Mouse (Mus musculus): ENCODE measurements around the gene Abcb8. TPM values are rescaled to one million over a fixed set of nuclear protein-coding genes. Genes with fewer than 3 reads are reported as not detected.
A peak's percentile ranks its signal among the peaks of the same experiment; 100 is the strongest.

Gene Abcb8
- total and polyA plus RNA-seq, 3 experiments: 76.9 to 124 TPM; not detected in 1

GRCm38 (mm10) chr5:24413938-24414337, 20.5 kb downstream of the Abcb8 start:
- no peak overlapping the region for H3K4me3 ChIP-seq (ENCODE audit: control insufficient read depth in 1 of 2, insufficient read depth in 1 of 2, low read depth in 2 of 2, low read length in 2 of 2)
- H3K9ac ChIP-seq (ENCODE audit: control insufficient read depth, low read depth, low read length, poor library complexity, severe bottlenecking): no peak overlapping the region
- H3K9me3 ChIP-seq (replicated peaks; ENCODE audit: insufficient read depth, low read length): no peaks in the 10 kb centered on the region
- H3K27me3 ChIP-seq (ENCODE audit: control insufficient read depth in 1 of 2, insufficient read depth in 2 of 2, low read length in 2 of 2): no peaks in the 10 kb centered on the region
- H3K79me2 ChIP-seq (ENCODE audit: control insufficient read depth, insufficient read depth, low read length, poor library complexity): no peaks in the 10 kb centered on the region
- peaks cover 0 to 3% of the 10 kb centered on the region in 2 experiments; a peak in 1 of 4 replicates for H3K4me1 ChIP-seq (ENCODE audit: control insufficient read depth in 1 of 2, insufficient read depth in 2 of 2, low read length in 2 of 2)
- DNase-seq (ENCODE audit: low read depth, low spot score): no peak
- H3K36me3 ChIP-seq (ENCODE audit: control insufficient read depth in 1 of 2, insufficient read depth in 2 of 2, low read length in 2 of 2): no peaks in the 10 kb centered on the region
- no peak overlapping the region for H3K27ac ChIP-seq (ENCODE audit: control insufficient read depth, low read depth, low read length)
- TF ChIP-seq NELFE (IDR thresholded peaks at IDR 0.05; ENCODE audit: low read depth, low read length) (no peak), ZNF384 (IDR thresholded peaks at IDR 0.05; ENCODE audit: low read depth, low read length) (no peak), CHD2 (IDR thresholded peaks at IDR 0.05; ENCODE audit: low read length) (no peak)

GRCm38 (mm10) chr5:24416222-24416736, 22.8 kb downstream of the Abcb8 start:
- H3K36me3 ChIP-seq (ENCODE audit: control insufficient read depth in 1 of 2, insufficient read depth in 2 of 2, low read length in 2 of 2): no peaks in the 10 kb centered on the region
- H3K9ac ChIP-seq (ENCODE audit: control insufficient read depth, low read depth, low read length, poor library complexity, severe bottlenecking): no peak overlapping the region
- H3K9me3 ChIP-seq (replicated peaks; ENCODE audit: insufficient read depth, low read length): no peaks in the 10 kb centered on the region
- no peaks in the 10 kb centered on the region for H3K79me2 ChIP-seq (ENCODE audit: control insufficient read depth, insufficient read depth, low read length, poor library complexity)
- no peaks in the 10 kb centered on the region for H3K27me3 ChIP-seq (ENCODE audit: control insufficient read depth in 1 of 2, insufficient read depth in 2 of 2, low read length in 2 of 2)
- peaks cover 0 to 3% of the 10 kb centered on the region in 2 experiments; a peak in 1 of 4 replicates for H3K4me1 ChIP-seq (ENCODE audit: control insufficient read depth in 1 of 2, insufficient read depth in 2 of 2, low read length in 2 of 2)
- TF ChIP-seq NRF1 (IDR thresholded peaks at IDR 0.05; ENCODE audit: insufficient read depth, low read depth, low read length, poor library complexity, severe bottlenecking) (no peak), UBTF (IDR thresholded peaks at IDR 0.05; ENCODE audit: borderline replicate concordance, insufficient read depth, low read depth, low read length) (no peak), HCFC1 (IDR thresholded peaks at IDR 0.05; ENCODE audit: low read depth, low read length) (peak; percentile 39; the same call in 1 of the 2 replicates), TBP (IDR thresholded peaks at IDR 0.05; ENCODE audit: low read depth, low read length) (0 out of 2 replicates have a peak, but pooled peaks have one; percentile 21), ZC3H11A (IDR thresholded peaks at IDR 0.05; ENCODE audit: low read depth, low read length) (peak; percentile 26; the same call in 1 of the 2 replicates), CTCF (IDR thresholded peaks at IDR 0.05 in 2 of 3, conservative IDR thresholded peaks at IDR 0.05 in 1 of 3; ENCODE audit: control insufficient read depth in 1 of 3, insufficient read depth in 1 of 3, low read depth in 2 of 3, low read length in 3 of 3, poor library complexity in 1 of 3, severe bottlenecking in 1 of 3) (peak; percentile 74 to 93 (median 90)), RAD21 (IDR thresholded peaks at IDR 0.05; ENCODE audit: low read depth, low read length) (peak; percentile 55), ELF1 (IDR thresholded peaks at IDR 0.05; ENCODE audit: low read depth, low read length) (0 out of 2 replicates have a peak, but pooled peaks have one; percentile 42), SMC3 (IDR thresholded peaks at IDR 0.05; ENCODE audit: low read depth, low read length) (peak; percentile 73), MAX (IDR thresholded peaks at IDR 0.05; ENCODE audit: low read length) (0 out of 2 replicates have a peak, but pooled peaks have one; percentile 24)
- H3K4me3 ChIP-seq (ENCODE audit: control insufficient read depth in 1 of 2, insufficient read depth in 1 of 2, low read depth in 2 of 2, low read length in 2 of 2): no peak overlapping the region
- no peak overlapping the region for H3K27ac ChIP-seq (ENCODE audit: control insufficient read depth, low read depth, low read length)
- DNase-seq (ENCODE audit: low read depth, low spot score): peak; percentile 91

DNA sequence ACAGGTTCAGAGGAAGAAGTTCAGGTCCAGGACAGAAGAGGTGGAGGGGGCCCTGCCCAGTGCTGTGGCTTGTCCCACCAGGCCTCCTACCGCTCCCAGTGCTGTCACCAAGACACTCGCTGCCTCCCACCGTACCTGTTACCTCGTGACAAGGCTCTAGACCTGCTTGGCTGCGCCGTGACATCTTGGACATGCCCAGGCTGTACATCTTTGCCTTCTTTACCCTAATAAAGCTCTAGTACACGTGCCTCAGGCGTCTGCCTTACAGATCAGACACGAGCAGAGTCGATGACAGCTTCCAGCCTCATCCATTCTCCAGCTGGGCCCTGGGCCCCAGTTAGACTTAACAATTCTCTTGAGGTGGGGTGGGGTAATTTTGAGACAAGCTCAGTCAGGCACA, 24.1 kb downstream of the Abcb8 start:
- peaks cover 0 to 5% of the 10 kb centered on the region in 2 experiments; a peak in 2 of 4 replicates for H3K4me1 ChIP-seq (ENCODE audit: control insufficient read depth in 1 of 2, insufficient read depth in 2 of 2, low read length in 2 of 2)
- no peak overlapping the region for H3K27ac ChIP-seq (ENCODE audit: control insufficient read depth, low read depth, low read length)
- H3K27me3 ChIP-seq (ENCODE audit: control insufficient read depth in 1 of 2, insufficient read depth in 2 of 2, low read length in 2 of 2): no peaks in the 10 kb centered on the region
- TF ChIP-seq JUND (IDR thresholded peaks at IDR 0.05; ENCODE audit: low read depth, low read length) (no peak), MEF2A (IDR thresholded peaks at IDR 0.05; ENCODE audit: extremely low read depth, insufficient replicate concordance, low read depth, low read length, poor library complexity, severe bottlenecking) (no peak), SIN3A (IDR thresholded peaks at IDR 0.05; ENCODE audit: low read length) (no peak), CTCF (IDR thresholded peaks at IDR 0.05 in 2 of 3, conservative IDR thresholded peaks at IDR 0.05 in 1 of 3; ENCODE audit: control insufficient read depth in 1 of 3, insufficient read depth in 1 of 3, low read depth in 2 of 3, low read length in 3 of 3, poor library complexity in 1 of 3, severe bottlenecking in 1 of 3) (no peak), MAZ (IDR thresholded peaks at IDR 0.05; ENCODE audit: low read depth, low read length) (no peak), MYC (IDR thresholded peaks at IDR 0.05; ENCODE audit: low read depth, low read length) (no peak), TAL1 (IDR thresholded peaks at IDR 0.05; ENCODE audit: low read length) (no peak), MXI1 (IDR thresholded peaks at IDR 0.05; ENCODE audit: low read depth, low read length) (no peak), MAX (IDR thresholded peaks at IDR 0.05; ENCODE audit: low read length) (no peak)
- H3K9me3 ChIP-seq (replicated peaks; ENCODE audit: insufficient read depth, low read length): no peaks in the 10 kb centered on the region
- DNase-seq (ENCODE audit: low read depth, low spot score): no peak
- peaks cover 0 to under 1% of the 10 kb centered on the region in 2 experiments; a peak in 1 of 4 replicates for H3K36me3 ChIP-seq (ENCODE audit: control insufficient read depth in 1 of 2, insufficient read depth in 2 of 2, low read length in 2 of 2)
- H3K9ac ChIP-seq (ENCODE audit: control insufficient read depth, low read depth, low read length, poor library complexity, severe bottlenecking): no peak overlapping the region
- no peaks in the 10 kb centered on the region for H3K79me2 ChIP-seq (ENCODE audit: control insufficient read depth, insufficient read depth, low read length, poor library complexity)
- H3K4me3 ChIP-seq (ENCODE audit: control insufficient read depth in 1 of 2, insufficient read depth in 1 of 2, low read depth in 2 of 2, low read length in 2 of 2): no peak overlapping the region
